Mouse (Mus musculus) forebrain, embryonic 12.5 days (tissue): ENCODE results near the gene Gucd1. TPM values are rescaled to one million over a fixed set of nuclear protein-coding genes. Genes with fewer than 3 reads are reported as not detected.
"Not testable (repeated sequence)": the region's sequence is repeated elsewhere in the genome, so short reads cannot be mapped to it uniquely, and the experiment has no call there.

Experiments used
- ATAC-seq: fragments of 200-750 bp; cut with Nextera tagmentation; 2 replicates; pipeline ENCODE4 v1.8.0; 2017; ENCODE audit warnings: moderate TSS enrichment; ENCODE audit not compliant: low FRiP score
- H3K27ac ChIP-seq: fragments of 300-500 bp; sonication (generic); 2 replicates; pipeline ENCODE4 v1.5.1; 2016; ENCODE audit warnings: mild to moderate bottlenecking
- H3K27me3 ChIP-seq: fragments of 300-500 bp; sonication (generic); 2 replicates; pipeline ENCODE4 v1.6.1; 2016; ENCODE audit warnings: mild to moderate bottlenecking
- H3K36me3 ChIP-seq: fragments of 300-500 bp; sonication (generic); replicated peaks from 2 replicates; pipeline ENCODE4 v1.6.1; 2016; ENCODE audit warnings: mild to moderate bottlenecking
- H3K4me1 ChIP-seq: fragments of 300-500 bp; sonication (generic); 2 replicates; pipeline ENCODE4 v1.6.1; 2016
- H3K4me2 ChIP-seq: fragments of 300-500 bp; sonication (generic); 2 replicates; pipeline ENCODE4 v1.6.1; 2016; ENCODE audit warnings: mild to moderate bottlenecking, moderate library complexity
- H3K4me3 ChIP-seq: fragments of 300-500 bp; sonication (generic); replicated peaks from 2 replicates; pipeline ENCODE4 v1.5.1; 2016; ENCODE audit warnings: mild to moderate bottlenecking
- H3K9ac ChIP-seq: fragments of 300-500 bp; sonication (generic); 2 replicates; pipeline ENCODE4 v1.6.1; 2016; ENCODE audit warnings: mild to moderate bottlenecking
- H3K9me3 ChIP-seq: fragments of 300-500 bp; sonication (generic); 2 replicates; pipeline ENCODE4 v1.6.1; 2016
- WGBS: fragments of 180-500 bp; shearing (Covaris S2); methylation state at CpG from one replicate; pipeline ENCODE4 v1.1.7; 2016; 5-methylcytosine and 5-hydroxymethylcytosine counted together
- polyA plus RNA-seq: library from polyadenylated mRNA; unstranded; fragments of >200 nt; fragmentation: Nextera tagmentation; extraction: Ambion mirVana; gene quantifications from 2 replicates; pipeline ENCODE4 v1.2.1, GENCODE M21; 2016

Gene Gucd1
- polyA plus RNA-seq, 1 experiment from 2014 or later, result 24.4 TPM

GRCm38 (mm10) chr10:75411343-75412113 lies 106.2 kb downstream of the Gucd1 start:
- not testable (repeated sequence) for H3K4me2 ChIP-seq, H3K9me3 ChIP-seq, H3K27me3 ChIP-seq, ATAC-seq, H3K36me3 ChIP-seq, H3K4me3 ChIP-seq
- WGBS, result 23% methylated on average over 9 of the region's 10 CpGs
- Histone ChIP-seq H3K9ac (0 out of 2 replicates have a peak overlapping the region, but pooled peaks have one; percentile 25), H3K27ac (0 out of 2 replicates have a peak overlapping the region, but pooled peaks have one; percentile 50), H3K4me1 (peaks cover 21% of the 10 kb centered on the region)

- no peak overlapping the region for H3K4me3 ChIP-seq
- 77% methylated on average over 4 of the region's 4 CpGs for WGBS
Observed at GRCm38 (mm10) chr10:75407741-75408140, 110.0 kb downstream of the Gucd1 start.

GRCm38 (mm10) chr10:75406755-75407154 lies 111.0 kb downstream of the Gucd1 start:
- Histone ChIP-seq H3K9ac (no peak overlapping the region), H3K9me3 (no peaks in the 10 kb centered on the region), H3K4me1 (peaks cover 8% of the 10 kb centered on the region; the same call in 1 of the 2 replicates), H3K36me3 (no peaks in the 10 kb centered on the region), H3K4me3 (no peak overlapping the region), H3K4me2 (no peak overlapping the region), H3K27me3 (no peaks in the 10 kb centered on the region), H3K27ac (no peak overlapping the region)
- 60% methylated on average over 13 of the region's 13 CpGs for WGBS
- ATAC-seq, result no peak

More at GRCm38 (mm10) chr10:75407741-75408140, 110.0 kb downstream of the Gucd1 start:
- no peak overlapping the region for H3K4me2 ChIP-seq
- peaks cover 16% of the 10 kb centered on the region for H3K4me1 ChIP-seq
- no peaks in the 10 kb centered on the region for H3K9me3 ChIP-seq
- H3K36me3 ChIP-seq, result no peaks in the 10 kb centered on the region
- H3K9ac ChIP-seq, result no peak overlapping the region
- H3K27me3 ChIP-seq, result no peaks in the 10 kb centered on the region
- H3K27ac ChIP-seq, result no peak overlapping the region
- no peak for ATAC-seq

DNA sequence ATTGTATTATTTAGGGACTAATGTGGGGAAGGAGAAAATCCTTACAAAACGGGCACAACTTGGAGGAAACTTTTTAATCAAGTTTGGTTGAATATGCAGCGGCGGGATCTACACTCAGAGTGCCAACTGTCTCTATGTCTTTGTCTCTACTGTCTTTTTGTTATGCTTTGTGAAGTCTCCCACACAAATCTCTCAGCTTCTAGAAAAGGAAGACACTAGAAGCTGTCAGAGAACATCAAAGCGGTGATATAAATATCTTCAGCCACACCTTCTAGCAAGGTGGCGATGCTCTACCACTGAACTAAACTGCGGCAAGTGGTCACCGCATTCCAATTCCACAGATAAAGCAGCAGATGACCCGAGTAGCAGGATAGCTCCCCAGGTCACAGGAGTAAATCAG lies 111.9 kb downstream of the Gucd1 start:
- Histone ChIP-seq H3K9me3 (no peaks in the 10 kb centered on the region), H3K4me2 (no peak overlapping the region), H3K4me3 (no peak overlapping the region), H3K27me3 (no peaks in the 10 kb centered on the region), H3K4me1 (peaks cover 3% of the 10 kb centered on the region; the same call in 1 of the 2 replicates), H3K36me3 (no peaks in the 10 kb centered on the region), H3K9ac (no peak overlapping the region), H3K27ac (no peak overlapping the region)
- ATAC-seq, result no peak
- 91% methylated on average over 8 of the region's 8 CpGs for WGBS

DNA sequence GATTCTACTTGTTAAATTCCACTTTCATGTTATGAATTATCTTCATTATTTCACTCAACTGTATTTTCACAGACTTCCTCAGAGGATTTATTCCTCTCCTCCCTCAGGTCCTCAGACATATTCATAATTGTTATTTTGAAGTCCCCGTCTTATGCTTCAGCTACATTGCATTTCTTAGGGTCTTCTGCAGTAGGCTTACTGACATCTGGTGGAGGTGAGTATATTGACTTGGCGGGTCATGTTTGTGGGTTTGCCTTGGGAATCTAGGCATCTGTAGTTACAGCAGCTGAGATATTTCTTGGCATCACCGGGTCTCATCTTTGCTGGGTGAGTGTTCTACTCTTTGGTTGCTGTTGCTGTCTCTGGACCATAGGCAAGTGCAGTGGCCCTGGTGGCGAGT lies 116.8 kb downstream of the Gucd1 start, which contains the start of gene Upb1:
Gene Upb1 (plus strand): TSS at position 158 of the 400 bp plus-strand sequence.
- WGBS, result 85% methylated on average over 4 of the region's 4 CpGs
- Histone ChIP-seq H3K4me1 (peaks cover 5% of the 10 kb centered on the region), H3K27ac (no peak within 1 kb of the TSS), H3K9ac (no peak within 1 kb of the TSS), H3K4me3 (no peak within 1 kb of the TSS), H3K9me3 (no peaks in the 10 kb centered on the region), H3K27me3 (no peaks in the 10 kb centered on the region), H3K36me3 (no peaks in the 10 kb centered on the region), H3K4me2 (no peak within 1 kb of the TSS)
- ATAC-seq, result no peak

- no peak for ATAC-seq
- H3K27me3 ChIP-seq, result no peaks in the 10 kb centered on the region
- H3K9me3 ChIP-seq, result no peaks in the 10 kb centered on the region
- H3K4me1 ChIP-seq, result peaks cover 5% of the 10 kb centered on the region
- H3K4me3 ChIP-seq, result no peak overlapping the region
- no peaks in the 10 kb centered on the region for H3K36me3 ChIP-seq
- no peak overlapping the region for H3K27ac ChIP-seq
- no peak overlapping the region for H3K9ac ChIP-seq
- 47% methylated on average over 14 of the region's 14 CpGs for WGBS
- no peak overlapping the region for H3K4me2 ChIP-seq
Observed at GRCm38 (mm10) chr10:75396966-75397365, 120.8 kb downstream of the Gucd1 start.

DNA sequence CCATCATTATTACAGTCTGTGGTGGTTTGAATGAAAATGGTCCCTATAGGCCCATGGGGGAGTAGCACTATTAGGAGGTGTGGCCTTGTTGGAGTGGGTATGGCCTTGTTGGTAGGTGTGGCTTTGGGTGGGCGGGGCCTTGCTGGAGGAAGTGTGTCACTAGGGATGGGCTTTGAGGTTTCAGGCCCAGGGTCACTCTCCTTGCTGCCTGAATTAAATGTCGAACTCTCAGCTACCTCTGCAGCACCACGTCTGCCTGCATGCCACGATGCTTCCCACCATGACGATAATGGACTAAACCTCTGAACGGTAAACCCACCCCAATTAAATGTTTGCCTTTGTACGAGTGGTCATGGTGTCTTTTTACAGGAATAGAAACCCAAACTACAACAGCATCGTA lies 123.0 kb downstream of the Gucd1 start:
- no peak overlapping the region for H3K4me3 ChIP-seq
- H3K9me3 ChIP-seq, result no peaks in the 10 kb centered on the region
- H3K27me3 ChIP-seq, result no peaks in the 10 kb centered on the region
- H3K36me3 ChIP-seq, result no peaks in the 10 kb centered on the region
- peaks cover 5% of the 10 kb centered on the region for H3K4me1 ChIP-seq
- no peak overlapping the region for H3K4me2 ChIP-seq
- no peak overlapping the region for H3K9ac ChIP-seq
- 88% methylated on average over 8 of the region's 8 CpGs for WGBS
- no peak overlapping the region for H3K27ac ChIP-seq
- no peak for ATAC-seq

GRCm38 (mm10) chr10:75390832-75391231 lies 126.9 kb downstream of the Gucd1 start:
- no peaks in the 10 kb centered on the region for H3K9me3 ChIP-seq
- no peak overlapping the region for H3K4me3 ChIP-seq
- no peaks in the 10 kb centered on the region for H3K36me3 ChIP-seq
- H3K4me1 ChIP-seq, result no peaks in the 10 kb centered on the region
- H3K9ac ChIP-seq, result no peak overlapping the region
- no peak for ATAC-seq
- no peak overlapping the region for H3K27ac ChIP-seq
- 86% methylated on average over 4 of the region's 4 CpGs for WGBS
- no peak overlapping the region for H3K4me2 ChIP-seq
- no peaks in the 10 kb centered on the region for H3K27me3 ChIP-seq

- no peak for ATAC-seq
- H3K4me2 ChIP-seq, result no peak overlapping the region
- no peak overlapping the region for H3K9ac ChIP-seq
- H3K4me3 ChIP-seq, result no peak overlapping the region
- H3K36me3 ChIP-seq, result no peaks in the 10 kb centered on the region
- H3K9me3 ChIP-seq, result no peaks in the 10 kb centered on the region
- 88% methylated on average over 2 of the region's 2 CpGs for WGBS
- H3K4me1 ChIP-seq, result no peaks in the 10 kb centered on the region
- H3K27me3 ChIP-seq, result no peaks in the 10 kb centered on the region
- H3K27ac ChIP-seq, result no peak overlapping the region
Observed at GRCm38 (mm10) chr10:75390156-75390555, 127.6 kb downstream of the Gucd1 start.

GRCm38 (mm10) chr10:75378688-75379087 lies 139.1 kb downstream of the Gucd1 start:
- Histone ChIP-seq H3K36me3 (no peaks in the 10 kb centered on the region), H3K27ac (no peak overlapping the region), H3K4me2 (no peak overlapping the region), H3K27me3 (no peaks in the 10 kb centered on the region), H3K4me3 (no peak overlapping the region), H3K9ac (no peak overlapping the region), H3K4me1 (no peaks in the 10 kb centered on the region), H3K9me3 (no peaks in the 10 kb centered on the region)
- WGBS, result 91% methylated on average over 10 of the region's 10 CpGs
- no peak for ATAC-seq

DNA sequence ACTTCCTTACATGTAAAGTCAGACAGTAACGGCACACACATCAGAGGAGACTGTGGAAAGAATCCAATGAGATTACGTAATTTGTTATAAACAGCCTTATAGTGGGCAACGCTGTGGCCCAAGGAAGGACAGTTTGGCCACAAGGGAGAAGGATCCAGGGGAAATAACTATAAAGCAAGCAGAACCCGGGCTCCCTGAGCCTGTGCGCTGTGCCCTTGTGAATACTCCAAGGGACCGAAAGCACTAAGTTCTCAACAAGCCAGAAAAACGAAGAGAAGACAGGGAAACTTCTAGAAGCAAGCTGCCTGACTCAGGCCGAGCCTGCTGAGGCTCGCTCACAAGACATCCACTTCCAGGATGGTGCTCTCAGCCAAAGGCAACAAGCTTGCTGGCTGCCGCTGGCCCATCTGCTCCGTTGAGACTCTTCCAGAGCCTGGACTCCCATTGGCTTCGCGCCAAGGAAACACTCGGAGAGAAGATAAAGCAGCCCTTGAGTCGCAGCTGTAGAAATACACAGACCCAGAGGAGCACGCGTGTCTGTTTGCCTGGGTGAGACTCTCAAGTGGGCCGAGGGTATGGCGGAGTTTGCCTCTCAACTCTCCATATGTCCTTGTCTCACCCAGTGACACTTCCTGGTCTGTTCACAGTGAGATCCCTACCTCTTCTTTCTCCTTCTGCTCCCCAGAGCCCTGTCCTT lies 144.0 kb downstream of the Gucd1 start:
- H3K9ac ChIP-seq, H3K36me3 ChIP-seq, H3K9me3 ChIP-seq, H3K27ac ChIP-seq, H3K27me3 ChIP-seq, H3K4me2 ChIP-seq, H3K4me3 ChIP-seq, H3K4me1 ChIP-seq: not testable (repeated sequence)
- 83% methylated on average over 15 of the region's 19 CpGs for WGBS
- ATAC-seq, result peak; percentile 44; the same call in 1 of the 2 replicates

DNA sequence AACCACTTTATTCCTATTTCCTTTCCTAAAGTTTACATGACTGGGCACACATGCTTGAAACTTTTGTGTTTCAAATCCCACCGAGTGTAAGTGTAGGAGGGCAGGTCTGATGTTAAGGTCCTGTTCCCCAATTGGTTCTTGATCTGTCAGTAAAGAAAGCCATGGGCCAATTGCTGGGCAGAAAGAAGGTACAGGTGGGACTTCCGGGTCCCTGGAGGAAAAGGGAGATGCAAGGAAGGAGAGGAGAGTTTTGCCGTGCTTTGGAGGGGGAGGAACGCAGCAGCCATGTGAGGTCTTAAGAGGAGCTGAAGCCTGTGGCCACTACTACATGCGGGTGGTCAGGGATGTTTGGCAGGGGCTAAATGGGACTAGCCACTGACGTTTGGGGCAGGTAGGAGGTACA lies 152.5 kb downstream of the Gucd1 start:
- H3K9ac ChIP-seq, result no peak overlapping the region
- 0 out of 2 replicates have a peak overlapping the region, but pooled peaks have one; percentile 11 for H3K4me3 ChIP-seq
- no peak overlapping the region for H3K4me2 ChIP-seq
- 46% methylated on average over 6 of the region's 6 CpGs for WGBS
- ATAC-seq, result no peak
- H3K27ac ChIP-seq, result no peak overlapping the region
- H3K36me3 ChIP-seq, result no peaks in the 10 kb centered on the region
- H3K9me3 ChIP-seq, result no peaks in the 10 kb centered on the region
- peaks cover 17% of the 10 kb centered on the region for H3K4me1 ChIP-seq
- no peaks in the 10 kb centered on the region for H3K27me3 ChIP-seq
